In the genomic region with DNA sequence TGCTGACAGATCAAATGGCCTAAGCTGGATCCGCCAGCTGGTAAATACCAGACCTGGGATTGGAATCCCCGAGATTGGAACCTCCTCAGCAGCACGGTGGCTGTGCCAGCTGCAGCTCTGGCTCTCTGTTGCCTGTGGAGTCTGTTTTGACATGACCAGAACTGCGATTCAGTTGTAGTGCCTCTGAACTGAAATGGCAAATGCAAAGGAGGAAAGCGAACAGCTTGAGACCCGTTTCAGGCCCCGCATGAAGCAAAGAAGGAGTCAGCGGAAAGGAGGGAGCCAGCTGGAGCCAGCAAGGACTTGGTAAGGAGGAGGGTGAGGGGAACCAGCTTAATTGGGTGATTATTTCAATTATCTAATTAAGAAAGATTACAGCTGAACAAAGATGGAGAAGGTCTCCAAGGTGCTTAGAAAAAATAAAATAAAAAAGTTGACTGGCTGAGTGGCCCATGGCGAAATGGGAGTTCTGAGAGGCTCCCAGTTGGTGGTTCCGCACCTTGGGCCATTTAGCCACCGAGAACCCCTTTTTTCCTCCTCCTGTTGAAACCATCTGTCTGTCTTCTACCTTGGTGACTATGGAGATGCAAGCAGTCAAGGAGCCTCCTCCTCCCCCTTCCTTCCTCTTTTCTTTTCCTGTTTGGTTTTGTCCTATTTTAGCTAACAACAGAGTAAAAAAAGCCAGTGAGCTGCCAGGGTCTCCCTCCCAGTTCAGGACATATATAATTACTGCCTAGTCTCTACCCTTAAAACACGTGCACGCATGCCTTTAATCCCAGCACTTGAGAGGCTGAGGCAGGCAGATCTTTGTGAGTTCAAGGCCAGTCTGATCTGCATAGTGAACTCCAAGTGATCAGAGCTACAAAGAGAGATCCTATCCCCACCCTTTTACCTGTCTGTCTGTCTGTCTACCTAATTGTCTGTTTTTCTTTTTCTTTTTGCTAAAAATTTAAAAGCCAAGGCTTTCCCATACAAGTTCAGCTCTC, we compare ENCODE assay signal across 16 mouse cellular contexts. TPM values are rescaled to one million over a fixed set of nuclear protein-coding genes. Genes with fewer than 3 reads are reported as not detected.
DNase-seq lines count a peak whose midpoint lies in the region; ATAC-seq lines count a peak whose summit lies in the region.
"Had no signal": no experiment of that assay in that cellular context is flagged by ENCODE, and none has a peak within 500 bp of the region (broad histone marks: within the 10 kb centered on the region; RNA-seq: fewer than 3 reads in every experiment).

No protein-coding gene starts in this region.

- H3K9me3 ChIP-seq in forebrain, embryonic 12.5 days: no peaks in the 10 kb centered on the region
- no peaks in the 10 kb centered on the region for H3K9me3 ChIP-seq in forebrain, embryonic 11.5 days (ENCODE audit: control insufficient read depth, low read length)
- H3K9me3 ChIP-seq in embryonic facial prominence, embryonic 14.5 days (ENCODE audit: control insufficient read depth, low read length): no peaks in the 10 kb centered on the region
- H3K9me3 ChIP-seq: embryonic facial prominence, embryonic 13.5 days; heart, embryonic 15.5 days; liver, embryonic 12.5 days; megakaryocyte, embryonic 14.5 days had no signal

- peaks cover 5% of the 10 kb centered on the region for H3K4me1 ChIP-seq in forebrain, embryonic 12.5 days
- H3K4me1 ChIP-seq in forebrain, embryonic 11.5 days (replicated peaks; ENCODE audit: control insufficient read depth, insufficient read depth, low read length): peaks cover 3% of the 10 kb centered on the region
- peaks cover 4% of the 10 kb centered on the region for H3K4me1 ChIP-seq in embryonic facial prominence, embryonic 14.5 days (ENCODE audit: control insufficient read depth, insufficient read depth, low read length)

- no peak overlapping the region for H3K9ac ChIP-seq in forebrain, embryonic 12.5 days
- H3K9ac ChIP-seq in forebrain, embryonic 11.5 days (ENCODE audit: low read length): no peak overlapping the region
- no peak overlapping the region for H3K9ac ChIP-seq in embryonic facial prominence, embryonic 14.5 days (ENCODE audit: low read depth, low read length)
- H3K9ac ChIP-seq: embryonic facial prominence, embryonic 13.5 days; heart, embryonic 15.5 days; liver, embryonic 12.5 days had no signal

- WGBS in forebrain, embryonic 12.5 days: 45% methylated on average over 13 of the region's 13 CpGs
- 53% methylated on average over 13 of the region's 13 CpGs for WGBS in forebrain, embryonic 11.5 days
- 52% methylated on average over 13 of the region's 13 CpGs for WGBS in embryonic facial prominence, embryonic 14.5 days

- H3K4me2 ChIP-seq in forebrain, embryonic 12.5 days: no peak overlapping the region
- no peak overlapping the region for H3K4me2 ChIP-seq in forebrain, embryonic 11.5 days (ENCODE audit: low read depth, low read length, severe bottlenecking)
- H3K4me2 ChIP-seq in embryonic facial prominence, embryonic 14.5 days (ENCODE audit: low read depth, low read length): no peak overlapping the region
- H3K4me2 ChIP-seq: embryonic facial prominence, embryonic 13.5 days; heart, embryonic 15.5 days; liver, embryonic 12.5 days had no signal

- intact Hi-C loops in gastrocnemius, postnatal 36 days (cut with DNase I): no loop called here

- no peak overlapping the region for H3K4me3 ChIP-seq in forebrain, embryonic 12.5 days (replicated peaks)
- no peak overlapping the region for H3K4me3 ChIP-seq in forebrain, embryonic 11.5 days (ENCODE audit: low read depth, low read length)
- no peak overlapping the region for H3K4me3 ChIP-seq in embryonic facial prominence, embryonic 14.5 days (ENCODE audit: low read depth, low read length)
- H3K4me3 ChIP-seq: embryonic facial prominence, embryonic 13.5 days; heart, embryonic 15.5 days; liver, embryonic 12.5 days; megakaryocyte, embryonic 14.5 days had no signal

- H3K27me3 ChIP-seq in forebrain, embryonic 12.5 days: peaks cover 50% of the 10 kb centered on the region
- H3K27me3 ChIP-seq in forebrain, embryonic 11.5 days (ENCODE audit: control insufficient read depth, insufficient read depth, low read length): peaks cover 15% of the 10 kb centered on the region
- 0 out of 2 replicates have a peak, but pooled peaks cover 1% of the 10 kb centered on the region for H3K27me3 ChIP-seq in embryonic facial prominence, embryonic 14.5 days (replicated peaks; ENCODE audit: control insufficient read depth, insufficient read depth, low read length)
- no peaks in the 10 kb centered on the region for H3K27me3 ChIP-seq in splenic B cell, adult 2 months (ENCODE audit: control insufficient read depth, insufficient read depth, low read length, poor library complexity, severe bottlenecking)

- H3K36me3 ChIP-seq in forebrain, embryonic 12.5 days (replicated peaks): no peaks in the 10 kb centered on the region
- H3K36me3 ChIP-seq in forebrain, embryonic 11.5 days (ENCODE audit: control insufficient read depth, insufficient read depth, low read length): no peaks in the 10 kb centered on the region
- no peaks in the 10 kb centered on the region for H3K36me3 ChIP-seq in embryonic facial prominence, embryonic 14.5 days (ENCODE audit: control insufficient read depth, insufficient read depth, low read length)
- H3K36me3 ChIP-seq in splenic B cell, adult 2 months (ENCODE audit: control insufficient read depth, insufficient read depth, low read length, poor library complexity, severe bottlenecking): no peaks in the 10 kb centered on the region
- H3K36me3 ChIP-seq: embryonic facial prominence, embryonic 13.5 days; heart, embryonic 15.5 days; liver, embryonic 12.5 days had no signal

- peak overlapping the region; percentile 44; the same call in 1 of the 2 replicates for H3K27ac ChIP-seq in forebrain, embryonic 12.5 days
- H3K27ac ChIP-seq in forebrain, embryonic 11.5 days (ENCODE audit: low read depth, low read length): no peak overlapping the region
- H3K27ac ChIP-seq in embryonic facial prominence, embryonic 14.5 days (replicated peaks; ENCODE audit: low read depth, low read length): no peak overlapping the region
- H3K27ac ChIP-seq: embryonic facial prominence, embryonic 13.5 days; heart, embryonic 15.5 days; liver, embryonic 12.5 days had no signal

- no peak for ATAC-seq in forebrain, embryonic 12.5 days (ENCODE audit: low FRiP score)
- ATAC-seq in forebrain, embryonic 11.5 days (replicated peaks; ENCODE audit: low FRiP score): no peak
- ATAC-seq in embryonic facial prominence, embryonic 14.5 days (ENCODE audit: low read depth): no peak
- ATAC-seq: intestine, embryonic 16.5 days; liver, embryonic 12.5 days had no signal

- DNase-seq in forebrain, embryonic 11.5 days (ENCODE audit: low spot score): no peak
- peak; percentile 56 to 68 for DNase-seq in right cerebral cortex, postnatal 10 days (ENCODE audit: low spot score in 2 of 2)
- DNase-seq in right cerebral cortex, adult 18-20 months: no peak
- DNase-seq in embryonic facial prominence, embryonic 14.5 days (ENCODE audit: low spot score): peak; percentile 20
- peak; percentile 33 for DNase-seq in splenic B cell, adult 2 months (ENCODE audit: low read depth, low spot score)
- DNase-seq in cerebellum, adult 9-10 months: no peak
- no peak for DNase-seq in gastrocnemius, postnatal 36 days
- DNase-seq: cerebellum, adult 11-12 months; layer of hippocampus, adult 9-11 months; spleen, adult 18-20 months had no signal

RNA-seq across cellular contexts. Expression of a gene that starts 54.3 kb away (rescaled TPM):
- 20.8 and 22.2 TPM in 2 replicates for polyA plus RNA-seq in forebrain, embryonic 12.5 days (2016; fragmentation: Nextera tagmentation; extraction: Ambion mirVana)
- 11.3 and 11.4 TPM in 2 replicates for polyA plus RNA-seq in forebrain, embryonic 11.5 days (2014; fragmentation: Nextera tagmentation; extraction: Ambion mirVana)
- polyA plus RNA-seq in embryonic facial prominence, embryonic 14.5 days (2014; fragmentation: Nextera tagmentation; extraction: Ambion mirVana): 15.3 and 15.9 TPM in 2 replicates
- total RNA-seq in gastrocnemius, postnatal 36 days (2021): 1 to 10 TPM; 4.3 to 5.0 TPM

Comparison
In these comparisons a context has a peak if more than half of its experiments do, and no peak if none do; other contexts are left out.
1. DNase-seq: peak in right cerebral cortex, postnatal 10 days (2 of 2), embryonic facial prominence, embryonic 14.5 days (single experiment) and splenic B cell, adult 2 months (single experiment); none in forebrain, embryonic 11.5 days (single experiment), right cerebral cortex, adult 18-20 months (single experiment), cerebellum, adult 9-10 months (single experiment) and gastrocnemius, postnatal 36 days (0 of 2).